Mouse (Mus musculus) adrenal gland, postnatal 36 days (tissue): Measurements from ENCODE around the gene Yars. TPM values are rescaled to one million over a fixed set of nuclear protein-coding genes. Genes with fewer than 3 reads are reported as not detected.

Experiments used
- DNase-seq, 2 experiments: peaks; one replicate each; pipeline ENCODE4 v3.0.0; 2021; ENCODE audit warnings: mixed read lengths in 1 of 2
- total RNA-seq, 2 experiments: library from RNA; stranded (reverse); gene quantifications; 2 replicates each; pipeline ENCODE4 v1.2.3; 2021

The Yars gene
- total RNA-seq, 2 experiments from 2014 or later: 95.2 to 102 TPM

- DNase-seq: peak; percentile 54 to 71
Observed at GRCm38 (mm10) chr4:129188803-129189541, 588 bp upstream of the Yars start.

GRCm38 (mm10) chr4:129190538-129190937 is 978 bp downstream of the Yars start:
- DNase-seq: peak; percentile 38 to 41

GRCm38 (mm10) chr4:129191691-129192090 is 2.1 kb downstream of the Yars start:
- no peak for DNase-seq

DNA sequence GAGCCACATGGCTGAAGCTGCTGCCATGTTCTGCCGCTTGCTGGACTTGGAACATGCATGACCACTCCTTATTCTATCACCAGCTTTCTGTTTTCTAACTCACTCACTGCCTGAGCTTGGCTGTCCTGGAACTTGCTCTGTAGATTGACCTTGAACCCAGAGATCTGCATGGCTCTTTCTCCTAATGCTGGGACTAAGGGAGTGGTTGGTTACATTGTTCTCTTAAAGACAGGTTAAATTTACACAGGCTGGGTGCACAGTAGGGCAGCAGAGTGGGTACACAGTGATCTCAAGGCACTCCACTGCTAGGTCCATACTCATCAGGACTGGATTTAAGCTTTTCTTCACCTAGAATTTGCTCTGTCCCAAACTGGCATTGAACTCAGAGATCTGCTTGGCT is 4.7 kb downstream of the Yars start:
- DNase-seq: peak; percentile 20 to 27

- no peak for DNase-seq
Observed at GRCm38 (mm10) chr4:129197514-129197913, 8.0 kb downstream of the Yars start.

DNA sequence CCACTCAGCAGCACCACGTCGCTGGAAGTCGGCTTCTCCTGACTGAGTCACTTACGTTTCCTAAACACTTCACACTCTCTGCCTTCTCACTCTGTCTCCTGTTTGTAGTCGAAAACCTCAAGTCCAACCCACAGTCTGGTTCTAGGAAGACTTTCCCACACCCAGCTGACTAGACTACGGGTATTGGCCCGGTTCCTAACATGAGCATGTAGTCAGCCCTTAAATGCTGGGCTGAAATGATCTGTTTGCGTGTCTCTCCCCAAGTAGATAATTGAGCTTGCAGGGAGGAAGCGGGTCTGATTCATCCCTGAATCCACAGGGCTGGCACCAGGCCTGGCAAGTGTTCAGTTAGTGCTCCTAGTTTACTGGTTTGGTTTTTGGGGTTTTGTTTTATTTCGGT is 15.1 kb downstream of the Yars start:
- DNase-seq: peak; percentile 46 to 60

DNA sequence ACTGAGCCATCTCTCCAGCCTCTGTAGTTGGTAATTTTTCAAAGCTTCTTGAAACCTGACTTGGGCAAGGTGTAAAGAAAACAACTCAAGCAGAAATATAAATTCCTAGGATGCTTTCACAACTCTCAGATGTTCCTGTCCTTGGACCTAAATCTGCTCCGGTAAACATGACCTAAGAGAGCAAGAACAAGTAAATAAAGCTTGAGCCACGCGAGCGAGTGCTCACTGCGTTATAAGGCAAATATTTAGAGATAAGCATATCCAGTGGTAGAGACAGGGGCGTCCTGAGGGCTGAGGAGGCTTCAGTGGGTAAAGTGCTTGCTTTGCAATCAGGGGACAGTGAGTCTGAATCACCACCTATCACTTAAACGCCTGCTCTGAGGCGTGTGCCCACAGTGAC is 17.2 kb downstream of the Yars start:
- DNase-seq: no peak

- no peak for DNase-seq
Observed at GRCm38 (mm10) chr4:129209504-129209903, 19.9 kb downstream of the Yars start.

DNA sequence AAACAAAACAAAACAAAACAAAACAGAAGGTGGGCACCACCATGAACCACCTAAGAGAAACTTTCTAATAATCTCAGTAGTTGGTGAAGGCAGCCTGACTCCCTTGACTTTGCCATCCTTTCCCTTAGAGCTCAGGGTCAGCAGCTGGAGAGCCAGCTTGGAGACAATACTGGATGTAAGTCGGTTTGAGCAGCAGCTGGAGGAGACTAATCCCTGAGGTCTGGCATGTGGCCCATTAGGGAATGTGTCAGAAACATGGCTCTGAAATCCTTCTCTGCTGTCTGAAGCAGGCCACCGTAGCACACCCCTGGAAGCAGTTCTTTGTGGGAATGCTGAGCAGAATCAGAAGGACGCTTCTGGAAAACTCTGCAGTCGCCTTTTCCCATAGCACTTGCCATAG is 21.9 kb downstream of the Yars start:
- DNase-seq: peak; percentile 32 to 42

DNA sequence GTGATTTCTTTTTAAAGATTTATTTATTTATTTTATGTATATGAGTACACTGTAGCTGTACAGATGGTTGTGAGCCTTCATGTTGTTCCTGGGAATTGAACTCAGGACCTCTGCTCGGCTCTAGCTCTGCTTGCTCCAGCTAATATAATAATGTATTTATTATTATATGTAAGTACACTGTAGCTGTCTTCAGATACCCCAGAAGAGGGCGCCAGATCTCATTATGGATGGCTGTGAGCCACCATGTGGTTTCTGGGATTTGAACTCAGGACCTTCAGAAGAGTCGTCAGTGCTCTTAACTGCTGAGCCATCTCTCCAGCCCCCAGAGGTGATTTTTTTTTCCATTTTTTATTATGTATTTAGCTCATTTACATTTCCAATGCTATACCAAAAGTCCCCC is 22.9 kb downstream of the Yars start:
- DNase-seq: peak; percentile 33 to 50

- DNase-seq: no peak
Observed at GRCm38 (mm10) chr4:129218569-129219175, 29.1 kb downstream of the Yars start.

DNA sequence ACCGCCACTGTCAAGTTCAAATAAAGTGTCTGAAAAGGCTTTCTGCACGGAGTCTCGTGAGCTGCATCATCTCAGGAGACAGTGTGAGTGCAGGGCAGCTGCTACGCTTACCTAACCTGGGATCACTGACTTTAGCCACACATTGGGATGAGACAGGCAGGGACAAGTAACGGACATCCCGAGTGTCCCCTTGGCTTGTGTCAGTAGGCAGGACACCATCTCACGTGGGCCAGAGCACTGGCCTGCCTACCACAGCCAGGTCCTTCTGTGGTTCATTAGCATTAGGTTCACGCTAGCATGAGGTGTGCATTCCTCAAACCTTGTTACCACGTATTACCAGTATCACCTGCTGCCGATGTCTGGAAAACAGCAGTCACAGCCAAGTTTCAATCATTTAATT is 29.6 kb downstream of the Yars start:
- no peak for DNase-seq

- no peak for DNase-seq
Observed at GRCm38 (mm10) chr4:129220376-129221089, 31.0 kb downstream of the Yars start.

DNA sequence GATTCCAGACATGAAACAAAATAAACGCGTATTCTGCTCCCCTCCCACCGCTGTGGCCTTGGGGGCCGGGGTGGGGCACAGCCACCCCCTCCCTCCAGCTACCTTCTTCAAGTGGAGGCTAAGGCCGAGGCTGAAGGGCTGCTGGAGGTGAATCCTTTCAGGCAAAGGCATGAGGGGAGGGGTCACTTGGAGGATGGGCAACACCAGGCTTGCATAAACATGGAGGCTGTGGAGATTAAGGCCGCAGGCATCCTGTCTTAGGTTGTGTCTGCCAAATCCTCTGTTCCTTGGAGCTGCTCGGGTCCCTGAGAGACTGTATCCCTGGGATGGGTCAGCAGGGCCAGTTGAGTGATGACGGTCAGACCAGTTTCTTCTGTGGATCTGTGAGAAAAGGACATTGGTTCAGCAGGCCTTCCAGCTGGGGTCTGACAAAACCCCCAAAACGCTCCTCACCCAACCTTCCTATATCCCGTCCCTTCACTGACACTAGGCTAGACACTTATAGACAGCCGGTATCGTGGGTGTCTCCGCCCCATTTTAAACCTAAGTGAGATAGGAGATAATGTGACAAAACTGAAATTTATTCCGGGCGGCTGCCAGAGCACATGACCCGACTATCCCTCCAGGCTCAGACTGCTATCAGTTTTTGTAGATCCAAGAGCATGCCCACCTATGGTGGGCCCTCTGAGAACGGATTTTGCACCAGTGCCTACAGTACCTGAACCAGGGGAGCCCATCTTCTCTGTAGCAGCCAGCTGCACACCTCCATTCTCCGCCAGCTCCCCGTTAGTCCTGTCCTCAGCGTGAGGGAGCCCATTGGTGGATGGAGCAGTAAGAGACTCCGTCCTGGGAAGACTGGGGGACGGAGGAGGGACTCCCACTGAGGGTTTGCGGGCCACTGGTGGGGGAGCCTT is 31.8 kb downstream of the Yars start:
- no peak for DNase-seq

DNA sequence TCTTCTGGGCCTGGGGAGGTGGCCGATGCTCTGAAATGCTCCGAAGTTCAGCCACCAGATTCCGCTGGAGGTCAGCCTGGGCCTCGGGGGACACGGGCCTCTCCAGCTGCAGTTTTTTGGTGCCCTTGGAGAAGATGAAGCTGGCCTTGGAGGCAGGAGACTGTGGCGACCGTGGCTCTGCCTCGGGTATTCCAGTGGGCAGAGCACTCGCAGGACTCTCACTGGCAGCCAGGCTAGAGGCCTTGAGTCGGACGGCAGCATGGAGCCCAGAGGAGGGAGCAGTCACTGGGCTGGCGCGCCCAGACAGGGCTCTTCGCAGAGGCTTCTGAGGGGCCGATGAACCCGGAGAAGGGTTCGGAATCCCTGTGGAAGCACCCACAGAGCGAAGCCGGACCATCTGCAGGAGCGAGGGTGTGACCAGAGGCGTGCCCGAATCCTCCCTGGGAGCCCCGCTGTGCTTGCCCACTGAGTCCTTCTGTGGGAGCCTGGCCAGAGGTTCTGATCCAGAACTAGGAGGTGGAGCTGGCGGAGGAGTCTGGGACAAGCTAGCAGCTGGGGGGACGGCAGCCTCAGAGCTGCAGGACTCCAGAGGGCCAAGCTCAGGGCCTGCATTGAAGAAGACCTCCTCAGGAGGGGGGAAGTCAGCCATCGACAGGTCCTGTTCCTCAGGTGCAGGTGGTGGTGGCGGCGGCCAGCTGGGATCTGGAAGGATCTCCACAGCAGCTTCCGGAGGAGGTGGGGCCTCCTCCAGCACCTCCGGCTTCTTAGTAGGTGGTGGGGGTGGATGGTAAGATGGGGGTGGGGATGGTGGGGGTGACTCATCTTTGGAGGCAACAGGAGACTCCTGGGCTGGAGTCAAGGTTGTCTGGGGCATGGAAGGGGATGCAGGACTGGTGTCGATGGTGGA is 32.7 kb downstream of the Yars start:
- peak; percentile 45 to 52 for DNase-seq

DNA sequence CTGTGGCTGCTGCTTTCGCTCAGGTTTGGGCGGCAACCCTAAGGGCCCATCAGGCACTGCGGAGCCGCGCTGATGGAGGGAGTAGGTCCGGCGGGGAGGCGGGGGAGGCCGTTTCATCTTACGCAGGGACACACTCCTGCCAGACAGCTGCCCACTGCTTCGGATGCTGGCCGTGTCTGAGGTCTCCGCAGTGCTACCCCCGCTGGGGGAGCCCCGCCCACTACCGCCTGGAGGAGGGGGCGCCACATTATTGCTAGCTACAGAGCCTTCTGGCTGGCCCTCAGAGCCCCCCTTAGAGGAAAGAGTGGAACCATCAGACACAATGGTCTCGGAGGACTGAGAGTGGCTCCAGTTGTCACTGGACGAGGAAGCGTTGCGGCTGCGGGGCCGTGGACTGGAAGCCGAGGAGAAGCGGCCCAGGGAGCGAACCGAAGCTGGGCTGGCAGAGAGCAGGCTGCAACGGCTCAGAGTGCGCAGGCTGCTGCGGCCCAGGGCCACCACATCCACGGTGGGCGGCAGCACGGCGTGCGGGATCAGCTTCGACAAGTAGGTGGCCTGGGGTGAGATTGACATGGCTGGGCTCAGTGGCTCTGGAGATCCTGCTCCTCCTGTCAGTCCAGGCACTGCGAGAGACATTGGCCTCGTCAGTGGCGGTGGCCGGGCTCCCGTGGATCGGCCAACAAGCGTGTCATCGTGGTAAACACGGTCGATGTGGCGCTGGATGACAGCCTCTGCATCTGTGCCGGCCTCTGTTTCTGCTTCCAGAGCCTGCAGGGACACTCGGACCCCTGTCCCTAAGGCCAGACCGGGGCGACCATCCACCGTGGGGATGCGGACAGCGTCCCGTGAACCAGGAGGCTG is 34.1 kb downstream of the Yars start:
- DNase-seq: no peak

DNA sequence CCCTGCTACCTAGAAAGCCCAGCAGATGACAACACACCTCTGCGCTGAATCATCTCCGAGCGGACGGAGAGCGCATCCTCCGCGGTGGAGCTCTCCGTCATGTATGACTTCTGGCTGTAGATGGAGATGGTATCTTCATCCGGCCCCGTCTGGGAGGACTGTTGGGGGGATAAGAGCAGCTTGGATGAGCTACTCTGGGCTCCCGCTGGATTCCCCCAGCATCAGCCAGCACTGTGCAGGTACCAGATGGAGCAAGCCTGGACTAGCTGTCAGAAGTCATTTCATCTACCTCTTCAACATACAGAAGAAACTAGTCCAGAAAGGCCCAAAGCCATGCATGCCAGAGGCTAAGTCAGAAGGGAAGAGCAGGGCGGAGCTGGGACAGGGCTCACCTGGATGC is 35.8 kb downstream of the Yars start:
- no peak for DNase-seq

GRCm38 (mm10) chr4:129226441-129226963 is 36.9 kb downstream of the Yars start:
- no peak for DNase-seq

DNA sequence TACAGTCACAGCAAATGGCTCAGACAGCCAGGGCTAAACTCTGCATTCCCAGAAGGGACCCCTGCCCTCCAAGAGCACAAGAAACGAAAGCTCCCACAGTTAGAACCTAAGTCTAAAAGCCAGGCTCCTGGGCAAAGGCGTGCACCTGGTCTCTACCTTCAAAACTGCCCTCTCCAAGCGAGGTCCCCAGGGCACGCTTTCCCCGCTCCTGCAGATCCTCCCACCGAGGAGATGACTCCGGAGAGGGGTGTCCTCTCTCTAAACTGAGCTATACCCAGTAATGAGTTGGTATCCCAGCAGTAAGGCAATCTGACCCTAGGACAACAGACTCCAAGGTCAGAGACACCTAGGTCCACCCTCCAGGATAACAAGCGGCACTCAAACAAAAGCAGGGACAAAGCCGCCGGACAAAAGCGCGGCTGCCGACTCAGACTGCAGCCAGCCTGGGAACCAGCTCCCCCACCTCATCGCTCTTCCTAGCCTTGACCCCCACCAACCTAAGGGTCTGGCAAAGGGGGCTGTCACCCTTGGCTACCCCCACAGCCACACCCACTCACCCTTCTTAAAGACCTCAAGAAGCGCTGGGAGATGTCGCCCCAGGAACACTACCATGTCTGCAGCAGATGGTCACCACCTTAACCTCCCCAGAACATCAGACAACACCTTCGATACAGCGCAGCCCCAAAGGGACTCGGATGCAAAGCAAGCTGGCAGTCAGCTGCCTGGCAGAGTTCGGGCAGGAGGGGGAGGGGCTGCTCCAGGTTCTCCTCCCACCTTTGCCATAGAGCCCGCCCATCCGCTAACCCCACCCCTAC is 37.8 kb downstream of the Yars start:
- no peak for DNase-seq
